Mouse (Mus musculus): ENCODE measurements around the gene Snx8. TPM values are rescaled to one million over a fixed set of nuclear protein-coding genes. Genes with fewer than 3 reads are reported as not detected.

Snx8 gene
- polyA plus RNA-seq, 1 experiment from 2014 or later: 19.8 TPM

DNA sequence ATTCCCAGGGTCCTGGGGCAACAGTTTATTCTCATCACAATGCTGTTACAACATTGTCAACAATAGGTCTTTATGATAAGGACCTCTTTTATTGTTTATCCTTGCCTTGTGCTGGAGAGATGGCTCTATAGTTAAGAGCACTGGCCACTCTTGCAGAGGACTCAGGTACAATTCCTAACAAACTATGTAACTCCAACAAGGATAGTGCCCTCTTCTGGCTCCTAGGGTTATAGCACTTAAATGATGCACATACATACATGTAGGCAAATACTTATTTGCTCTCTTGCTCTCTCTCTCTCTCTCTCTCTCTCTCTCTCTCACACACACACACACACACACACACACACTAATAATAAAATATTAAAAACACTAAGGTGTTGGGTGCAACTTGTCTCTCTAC is 19.7 kb upstream of the Snx8 start:
- ATAC-seq (ENCODE audit: low read depth): no peak
- Histone ChIP-seq H3K36me3 (ENCODE audit: control insufficient read depth, insufficient read depth, low read length) (no peaks in the 10 kb centered on the region), H3K27me3 (ENCODE audit: control insufficient read depth, insufficient read depth, low read depth, low read length) (no peaks in the 10 kb centered on the region), H3K4me3 (ENCODE audit: low read length) (no peak overlapping the region), H3K9me3 (ENCODE audit: control insufficient read depth, low read length) (no peaks in the 10 kb centered on the region; the same call in 1 of the 2 replicates), H3K4me1 (replicated peaks; ENCODE audit: control insufficient read depth, insufficient read depth, low read length) (no peaks in the 10 kb centered on the region), H3K9ac (ENCODE audit: low read length) (no peak overlapping the region), H3K27ac (ENCODE audit: low read length) (no peak overlapping the region), H3K4me2 (ENCODE audit: low read depth, low read length) (no peak overlapping the region)

DNA sequence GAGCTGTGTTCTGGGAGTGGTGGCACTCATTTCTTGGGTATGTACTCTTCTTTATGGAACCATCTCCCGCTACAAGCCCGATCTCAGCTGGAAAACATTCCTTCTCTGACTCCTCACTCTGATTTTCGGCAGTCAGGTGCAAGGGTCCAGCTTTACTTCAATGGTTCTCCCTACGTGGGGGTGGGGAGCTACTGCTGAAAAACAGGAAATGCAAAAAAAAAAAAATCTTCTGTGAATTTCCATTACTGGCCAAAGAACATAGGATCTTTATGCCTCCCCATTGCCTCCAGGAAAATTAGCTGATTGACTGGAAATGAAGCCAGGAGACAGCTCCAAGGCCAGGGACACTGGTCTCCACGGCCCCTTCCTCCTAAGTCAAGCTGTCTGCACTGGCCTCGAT is 17.6 kb upstream of the Snx8 start:
- H3K36me3 ChIP-seq (ENCODE audit: control insufficient read depth, insufficient read depth, low read length): no peaks in the 10 kb centered on the region
- H3K27ac ChIP-seq (ENCODE audit: low read length): no peak overlapping the region
- no peak for ATAC-seq (ENCODE audit: low read depth)
- H3K27me3 ChIP-seq (ENCODE audit: control insufficient read depth, insufficient read depth, low read depth, low read length): no peaks in the 10 kb centered on the region
- H3K4me3 ChIP-seq (ENCODE audit: low read length): no peak overlapping the region
- WGBS: 65% methylated on average over 6 of the region's 6 CpGs
- no peak overlapping the region for H3K9ac ChIP-seq (ENCODE audit: low read length)
- no peaks in the 10 kb centered on the region; the same call in 1 of the 2 replicates for H3K9me3 ChIP-seq (ENCODE audit: control insufficient read depth, low read length)
- no peaks in the 10 kb centered on the region for H3K4me1 ChIP-seq (replicated peaks; ENCODE audit: control insufficient read depth, insufficient read depth, low read length)
- no peak overlapping the region for H3K4me2 ChIP-seq (ENCODE audit: low read depth, low read length)

DNA sequence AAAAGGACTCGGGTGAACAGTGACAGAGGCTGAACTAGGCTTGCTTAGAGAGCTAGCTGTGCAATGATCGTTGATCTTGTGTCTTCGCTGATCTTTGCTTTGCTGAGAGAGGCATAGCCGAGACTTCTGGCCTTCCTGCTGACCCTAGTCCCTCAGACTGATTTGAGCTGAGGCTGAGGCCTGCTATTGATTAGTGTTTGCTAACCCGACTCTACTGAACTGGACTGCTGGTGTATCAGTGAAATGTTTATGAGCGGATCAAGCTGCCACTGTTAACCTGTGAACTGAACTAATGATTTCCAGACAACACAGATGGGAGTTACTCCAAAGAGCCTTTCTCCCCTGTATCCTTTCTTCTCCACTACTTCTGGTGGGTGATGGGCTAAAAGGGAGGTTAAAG is 16.1 kb upstream of the Snx8 start:
- H3K9me3 ChIP-seq (ENCODE audit: control insufficient read depth, low read length): no peaks in the 10 kb centered on the region; the same call in 1 of the 2 replicates
- no peak overlapping the region for H3K9ac ChIP-seq (ENCODE audit: low read length)
- ATAC-seq (ENCODE audit: low read depth): no peak
- H3K36me3 ChIP-seq (ENCODE audit: control insufficient read depth, insufficient read depth, low read length): no peaks in the 10 kb centered on the region
- no peaks in the 10 kb centered on the region for H3K27me3 ChIP-seq (ENCODE audit: control insufficient read depth, insufficient read depth, low read depth, low read length)
- no peak overlapping the region for H3K27ac ChIP-seq (ENCODE audit: low read length)
- H3K4me1 ChIP-seq (replicated peaks; ENCODE audit: control insufficient read depth, insufficient read depth, low read length): no peaks in the 10 kb centered on the region
- H3K4me3 ChIP-seq (ENCODE audit: low read length): no peak overlapping the region
- no peak overlapping the region for H3K4me2 ChIP-seq (ENCODE audit: low read depth, low read length)
- 70% methylated on average over 6 of the region's 6 CpGs for WGBS

DNA sequence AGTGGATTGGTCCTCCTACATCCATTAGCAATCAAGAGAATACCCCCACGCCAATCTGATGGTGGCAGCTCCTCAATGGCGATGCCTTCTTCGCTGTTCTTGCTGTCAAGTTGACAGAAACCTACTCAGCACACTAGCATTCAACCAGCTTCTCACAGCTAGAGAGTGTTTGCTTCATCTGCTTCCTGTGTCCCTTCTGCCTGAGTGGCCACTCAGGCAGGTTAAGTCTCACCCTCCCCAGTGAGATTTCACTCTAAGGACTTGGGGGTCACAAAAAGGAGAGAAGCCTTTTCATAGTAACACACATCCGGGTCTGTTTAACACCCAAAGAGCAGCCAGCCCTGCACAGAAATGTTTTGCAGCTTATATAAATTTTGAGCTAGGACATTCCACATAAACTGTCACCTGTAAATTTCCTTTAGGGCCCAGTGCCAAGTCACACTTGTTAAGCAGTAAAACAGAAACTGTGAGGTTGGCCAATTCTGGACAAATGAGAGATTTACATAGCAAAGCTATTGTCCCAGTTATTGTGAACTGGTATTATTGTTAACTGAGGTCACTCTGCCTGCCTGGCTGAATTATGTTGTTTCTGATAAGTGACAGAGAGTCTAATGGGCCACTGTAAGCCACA is 13.7 kb upstream of the Snx8 start:
- 67% methylated on average over 4 of the region's 4 CpGs for WGBS
- Histone ChIP-seq H3K36me3 (ENCODE audit: control insufficient read depth, insufficient read depth, low read length) (no peaks in the 10 kb centered on the region), H3K27me3 (ENCODE audit: control insufficient read depth, insufficient read depth, low read depth, low read length) (no peaks in the 10 kb centered on the region), H3K4me2 (ENCODE audit: low read depth, low read length) (no peak overlapping the region), H3K4me3 (ENCODE audit: low read length) (no peak overlapping the region), H3K9ac (ENCODE audit: low read length) (no peak overlapping the region), H3K9me3 (ENCODE audit: control insufficient read depth, low read length) (no peaks in the 10 kb centered on the region; the same call in 1 of the 2 replicates), H3K27ac (ENCODE audit: low read length) (0 out of 2 replicates have a peak overlapping the region, but pooled peaks have one; percentile 21), H3K4me1 (replicated peaks; ENCODE audit: control insufficient read depth, insufficient read depth, low read length) (no peaks in the 10 kb centered on the region)
- ATAC-seq (ENCODE audit: low read depth): no peak

DNA sequence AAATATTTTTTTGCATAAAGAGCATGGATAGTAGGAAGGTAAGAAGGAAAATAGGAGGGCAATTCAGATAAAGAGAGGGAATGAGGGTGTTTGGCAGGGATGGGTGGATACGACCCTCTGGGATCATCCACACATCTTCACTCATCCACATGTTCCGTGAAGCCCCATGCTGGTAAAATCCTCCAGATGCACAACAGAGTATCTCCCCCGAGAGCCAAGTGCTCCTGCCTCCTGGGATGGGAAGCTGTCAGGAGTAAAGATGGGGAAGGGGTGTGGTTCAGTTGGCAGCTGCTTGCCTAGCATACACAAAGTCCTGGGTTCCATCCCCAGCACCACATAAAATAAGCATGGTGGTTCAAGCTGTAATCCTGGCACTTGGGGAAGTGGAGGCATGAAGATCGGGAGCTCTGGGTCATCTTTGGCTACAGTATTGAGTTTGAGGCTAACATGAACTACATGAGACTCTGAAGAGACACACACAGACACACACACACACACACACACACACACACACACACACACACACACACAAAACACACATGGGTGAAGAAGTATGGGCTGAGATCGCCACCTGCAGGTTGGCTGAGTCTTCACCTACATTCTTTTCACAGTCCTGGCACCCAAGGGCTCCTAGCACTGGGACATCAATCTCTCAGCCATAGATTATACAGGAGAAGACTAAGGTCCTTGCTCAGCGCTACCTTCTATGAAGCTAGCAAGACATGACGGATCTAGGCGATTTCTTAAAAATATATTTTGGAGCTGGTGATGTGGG is 7.3 kb upstream of the Snx8 start:
- no peak overlapping the region for H3K4me3 ChIP-seq (ENCODE audit: low read length)
- H3K9ac ChIP-seq (ENCODE audit: low read length): no peak overlapping the region
- no peak overlapping the region for H3K27ac ChIP-seq (ENCODE audit: low read length)
- 49% methylated on average over 8 of the region's 8 CpGs for WGBS
- no peaks in the 10 kb centered on the region for H3K27me3 ChIP-seq (ENCODE audit: control insufficient read depth, insufficient read depth, low read depth, low read length)
- H3K36me3 ChIP-seq (ENCODE audit: control insufficient read depth, insufficient read depth, low read length): no peaks in the 10 kb centered on the region
- H3K4me2 ChIP-seq (ENCODE audit: low read depth, low read length): no peak overlapping the region
- H3K9me3 ChIP-seq (ENCODE audit: control insufficient read depth, low read length): no peaks in the 10 kb centered on the region
- ATAC-seq (ENCODE audit: low read depth): no peak
- no peaks in the 10 kb centered on the region for H3K4me1 ChIP-seq (replicated peaks; ENCODE audit: control insufficient read depth, insufficient read depth, low read length)

DNA sequence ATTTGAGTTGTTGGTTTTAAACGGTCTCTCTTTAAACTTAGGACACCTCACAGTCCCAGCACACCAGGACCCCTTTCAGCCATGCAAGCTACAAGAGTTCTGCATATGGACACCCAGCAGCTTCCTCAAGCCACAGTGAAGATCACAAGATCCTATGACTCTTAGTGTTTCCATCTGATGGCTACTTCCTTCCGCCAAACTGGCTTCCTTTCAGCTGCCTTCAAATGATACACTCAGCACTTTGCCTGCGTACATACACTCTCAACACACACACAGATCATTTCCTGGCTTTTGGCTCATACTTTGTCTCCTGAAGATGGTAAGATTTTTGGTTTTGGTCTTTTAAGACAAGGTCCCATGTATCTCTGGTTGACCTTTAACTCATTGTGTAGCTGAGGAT is 3.6 kb upstream of the Snx8 start:
- Histone ChIP-seq H3K27ac (ENCODE audit: low read length) (no peak overlapping the region), H3K9ac (ENCODE audit: low read length) (no peak overlapping the region), H3K36me3 (ENCODE audit: control insufficient read depth, insufficient read depth, low read length) (no peaks in the 10 kb centered on the region), H3K9me3 (ENCODE audit: control insufficient read depth, low read length) (no peaks in the 10 kb centered on the region), H3K27me3 (ENCODE audit: control insufficient read depth, insufficient read depth, low read depth, low read length) (no peaks in the 10 kb centered on the region), H3K4me2 (ENCODE audit: low read depth, low read length) (no peak overlapping the region), H3K4me1 (replicated peaks; ENCODE audit: control insufficient read depth, insufficient read depth, low read length) (peaks cover 8% of the 10 kb centered on the region), H3K4me3 (ENCODE audit: low read length) (no peak overlapping the region)
- no peak for ATAC-seq (ENCODE audit: low read depth)
- 79% methylated on average over 3 of the region's 3 CpGs for WGBS

DNA sequence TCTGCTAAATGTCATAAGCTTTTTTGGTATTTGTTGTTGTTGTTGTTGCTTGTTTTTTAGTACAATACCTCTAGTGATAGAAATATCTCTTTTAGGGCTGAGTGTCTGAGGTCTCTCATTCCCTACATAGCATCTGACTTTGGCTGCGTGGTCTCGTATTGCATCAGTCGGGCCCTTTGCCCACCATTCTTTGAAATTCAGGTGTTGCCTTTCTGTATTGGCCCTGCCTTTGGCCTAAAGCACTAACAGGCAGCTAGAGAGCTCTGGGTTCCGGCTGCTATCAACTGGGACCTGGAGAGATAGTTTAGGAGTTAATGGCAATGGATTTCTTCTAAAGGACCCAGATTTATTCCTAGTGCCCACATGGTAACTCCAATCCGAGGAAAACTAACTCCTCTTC is 2.9 kb upstream of the Snx8 start:
- H3K9me3 ChIP-seq (ENCODE audit: control insufficient read depth, low read length): no peaks in the 10 kb centered on the region
- 82% methylated on average over 5 of the region's 5 CpGs for WGBS
- ATAC-seq (ENCODE audit: low read depth): no peak
- no peaks in the 10 kb centered on the region for H3K27me3 ChIP-seq (ENCODE audit: control insufficient read depth, insufficient read depth, low read depth, low read length)
- no peaks in the 10 kb centered on the region for H3K36me3 ChIP-seq (ENCODE audit: control insufficient read depth, insufficient read depth, low read length)
- peaks cover 11% of the 10 kb centered on the region for H3K4me1 ChIP-seq (replicated peaks; ENCODE audit: control insufficient read depth, insufficient read depth, low read length)
- H3K4me3 ChIP-seq (ENCODE audit: low read length): no peak overlapping the region
- H3K9ac ChIP-seq (ENCODE audit: low read length): no peak overlapping the region
- no peak overlapping the region for H3K27ac ChIP-seq (ENCODE audit: low read length)
- H3K4me2 ChIP-seq (ENCODE audit: low read depth, low read length): no peak overlapping the region

DNA sequence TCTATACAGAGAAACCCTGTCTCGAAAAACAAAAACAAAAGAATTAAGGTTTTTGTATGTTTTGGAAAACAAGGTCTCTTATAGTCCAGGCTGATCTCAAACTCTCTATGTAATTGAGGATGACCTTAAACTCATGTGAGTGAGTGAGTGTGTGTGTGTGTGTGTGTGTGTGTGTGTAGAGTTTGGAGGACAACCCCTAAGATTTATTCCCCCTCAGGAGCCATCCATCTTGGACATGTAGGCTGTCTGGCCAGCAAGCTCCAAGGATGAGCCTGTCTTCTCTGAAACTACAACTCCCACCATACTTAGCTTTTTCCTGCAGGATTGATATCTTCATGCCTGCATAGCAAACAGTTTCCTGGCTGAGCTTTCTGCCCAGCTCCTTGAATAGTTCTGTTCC is 2.4 kb upstream of the Snx8 start:
- Histone ChIP-seq H3K9me3 (ENCODE audit: control insufficient read depth, low read length) (no peaks in the 10 kb centered on the region), H3K9ac (ENCODE audit: low read length) (no peak overlapping the region), H3K4me1 (replicated peaks; ENCODE audit: control insufficient read depth, insufficient read depth, low read length) (peaks cover 11% of the 10 kb centered on the region), H3K4me3 (ENCODE audit: low read length) (no peak overlapping the region), H3K36me3 (ENCODE audit: control insufficient read depth, insufficient read depth, low read length) (no peaks in the 10 kb centered on the region), H3K27me3 (ENCODE audit: control insufficient read depth, insufficient read depth, low read depth, low read length) (no peaks in the 10 kb centered on the region), H3K27ac (ENCODE audit: low read length) (no peak overlapping the region), H3K4me2 (ENCODE audit: low read depth, low read length) (no peak overlapping the region)
- ATAC-seq (ENCODE audit: low read depth): no peak
- WGBS: 57% methylated on average over 1 of the region's 1 CpGs

DNA sequence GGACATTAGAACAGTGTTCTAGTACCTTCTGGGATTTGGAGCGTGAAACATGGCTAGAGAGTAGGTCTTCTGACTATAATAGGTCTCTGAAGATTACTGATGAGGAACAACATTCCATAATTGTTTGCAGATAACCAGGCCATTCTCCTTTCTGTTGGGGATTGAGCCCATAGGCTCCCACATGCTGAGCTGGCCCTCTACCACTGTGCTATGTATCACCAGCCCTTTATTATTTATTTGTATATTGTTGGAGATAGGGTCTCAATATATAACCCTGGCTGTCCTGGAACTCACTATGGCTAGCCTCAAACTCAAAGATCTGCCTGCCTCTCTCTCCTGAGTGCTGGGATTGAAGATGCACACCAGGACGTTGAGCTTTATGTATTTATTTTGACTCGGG is 585 bp upstream of the Snx8 start:
- WGBS: 51% methylated on average over 3 of the region's 3 CpGs
- ATAC-seq (ENCODE audit: low read depth): peak; percentile 8; the same call in 1 of the 2 replicates
- Histone ChIP-seq H3K27me3 (ENCODE audit: control insufficient read depth, insufficient read depth, low read depth, low read length) (no peaks in the 10 kb centered on the region), H3K36me3 (ENCODE audit: control insufficient read depth, insufficient read depth, low read length) (no peaks in the 10 kb centered on the region), H3K9me3 (ENCODE audit: control insufficient read depth, low read length) (no peaks in the 10 kb centered on the region), H3K4me3 (ENCODE audit: low read length) (peak overlapping the region; percentile 68), H3K4me2 (ENCODE audit: low read depth, low read length) (peak overlapping the region; percentile 67), H3K4me1 (replicated peaks; ENCODE audit: control insufficient read depth, insufficient read depth, low read length) (peaks cover 11% of the 10 kb centered on the region), H3K27ac (ENCODE audit: low read length) (no peak overlapping the region), H3K9ac (ENCODE audit: low read length) (peak overlapping the region; percentile 19; the same call in 1 of the 2 replicates)
